ENCODE assay signal across 9 mouse cellular contexts in the genomic region with DNA sequence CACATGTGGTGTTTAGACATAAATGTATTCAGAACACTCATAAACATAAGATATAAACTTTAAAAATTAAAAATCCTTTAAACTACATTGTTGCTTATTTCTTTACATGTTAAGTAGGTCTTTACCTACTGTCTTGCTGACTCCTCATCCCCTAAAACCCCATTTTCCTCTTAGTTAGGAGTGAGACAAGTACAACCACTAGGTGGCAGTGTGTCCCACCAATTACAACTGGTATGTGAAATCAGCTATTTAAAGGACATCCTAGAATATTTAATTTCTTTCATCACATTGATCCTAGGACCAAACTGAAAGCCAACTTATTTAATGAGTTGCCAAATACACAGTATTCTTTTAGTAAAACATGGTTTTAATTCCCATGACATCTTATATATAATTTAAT. TPM values are rescaled to one million over a fixed set of nuclear protein-coding genes. Genes with fewer than 3 reads are reported as not detected.
DNase-seq lines count a peak whose midpoint lies in the region; ATAC-seq and TF ChIP-seq lines count a peak whose summit lies in the region.
"Had no signal": no experiment of that assay in that cellular context is flagged by ENCODE, and none has a peak within 500 bp of the region (broad histone marks: within the 10 kb centered on the region; RNA-seq: fewer than 3 reads in every experiment).

No protein-coding gene starts in this region.

- no peak overlapping the region for H3K9ac ChIP-seq in midbrain, embryonic 13.5 days (replicated peaks)
- no peak overlapping the region for H3K9ac ChIP-seq in midbrain, embryonic 14.5 days (replicated peaks; ENCODE audit: low read length)
- H3K9ac ChIP-seq: neural tube, embryonic 12.5 days had no signal

- no peak overlapping the region for H3K4me2 ChIP-seq in midbrain, embryonic 13.5 days (replicated peaks)
- no peak overlapping the region for H3K4me2 ChIP-seq in midbrain, embryonic 14.5 days (ENCODE audit: low read length)
- H3K4me2 ChIP-seq: neural tube, embryonic 12.5 days had no signal

- peak; percentile 36; the same call in 1 of the 2 replicates for TF ChIP-seq CTCF in cortical plate, adult 2 months (IDR thresholded peaks at IDR 0.05; ENCODE audit: extremely low read depth, insufficient read depth, low read length)

- no peak for ATAC-seq in midbrain, embryonic 13.5 days
- peak; percentile 87 for ATAC-seq in activated CD4-positive, CD25-positive, alpha-beta regulatory T cell, adult 4 months
- no peak for ATAC-seq in midbrain, embryonic 14.5 days (ENCODE audit: low FRiP score, low TSS enrichment)

- peaks cover 15% of the 10 kb centered on the region for H3K36me3 ChIP-seq in midbrain, embryonic 10.5 days
- peaks cover 18% of the 10 kb centered on the region for H3K36me3 ChIP-seq in midbrain, embryonic 13.5 days
- peaks cover 28% of the 10 kb centered on the region for H3K36me3 ChIP-seq in midbrain, embryonic 14.5 days (ENCODE audit: control insufficient read depth, insufficient read depth, low read length)

- no peak overlapping the region for H3K27ac ChIP-seq in midbrain, embryonic 10.5 days (replicated peaks)
- no peak overlapping the region for H3K27ac ChIP-seq in midbrain, embryonic 13.5 days
- H3K27ac ChIP-seq in cortical plate, adult 2 months (ENCODE audit: insufficient read depth, low read length): no peak overlapping the region
- no peak overlapping the region for H3K27ac ChIP-seq in midbrain, embryonic 14.5 days (replicated peaks; ENCODE audit: low read depth, low read length)
- H3K27ac ChIP-seq: neural tube, embryonic 12.5 days had no signal

- H3K4me3 ChIP-seq in midbrain, embryonic 10.5 days: no peak overlapping the region
- no peak overlapping the region for H3K4me3 ChIP-seq in midbrain, embryonic 13.5 days (replicated peaks)
- H3K4me3 ChIP-seq in cortical plate, adult 2 months (ENCODE audit: insufficient read depth, low read length): no peak overlapping the region
- H3K4me3 ChIP-seq in midbrain, embryonic 14.5 days (replicated peaks; ENCODE audit: low read depth, low read length): no peak overlapping the region
- H3K4me3 ChIP-seq: neural tube, embryonic 12.5 days had no signal

- no peaks in the 10 kb centered on the region for H3K9me3 ChIP-seq in midbrain, embryonic 10.5 days (replicated peaks)
- no peaks in the 10 kb centered on the region for H3K9me3 ChIP-seq in midbrain, embryonic 13.5 days
- H3K9me3 ChIP-seq in midbrain, embryonic 14.5 days (ENCODE audit: control insufficient read depth, low read length): no peaks in the 10 kb centered on the region
- H3K9me3 ChIP-seq: neural tube, embryonic 12.5 days had no signal

- TF ChIP-seq POLR2A in cortical plate, adult 2 months (IDR thresholded peaks at IDR 0.05; ENCODE audit: extremely low read depth, insufficient read depth, low read length): no peak

- no peaks in the 10 kb centered on the region for H3K4me1 ChIP-seq in midbrain, embryonic 10.5 days
- no peaks in the 10 kb centered on the region for H3K4me1 ChIP-seq in midbrain, embryonic 13.5 days (replicated peaks)
- no peaks in the 10 kb centered on the region for H3K4me1 ChIP-seq in cortical plate, adult 2 months (ENCODE audit: control insufficient read depth, insufficient read depth, low read length)
- no peaks in the 10 kb centered on the region for H3K4me1 ChIP-seq in midbrain, embryonic 14.5 days (ENCODE audit: control insufficient read depth, insufficient read depth, low read length)
- H3K4me1 ChIP-seq: neural tube, embryonic 12.5 days had no signal

- intact Hi-C loops in heart, postnatal 36 days (cut with DNase I): no loop called here

- no peaks in the 10 kb centered on the region for H3K27me3 ChIP-seq in midbrain, embryonic 10.5 days (ENCODE audit: low read depth, poor library complexity, severe bottlenecking)
- no peaks in the 10 kb centered on the region for H3K27me3 ChIP-seq in midbrain, embryonic 13.5 days
- H3K27me3 ChIP-seq in midbrain, embryonic 14.5 days (ENCODE audit: control insufficient read depth, insufficient read depth, low read length): no peaks in the 10 kb centered on the region
- H3K27me3 ChIP-seq: neural tube, embryonic 12.5 days had no signal

- DNase-seq in midbrain, embryonic 10.5 days (ENCODE audit: low spot score): peak; percentile 44
- DNase-seq in heart, postnatal 36 days: peak; percentile 61 to 68
- peak; percentile 75 to 80 for DNase-seq in layer of hippocampus, postnatal 10 days (ENCODE audit: low spot score in 2 of 2)
- DNase-seq in midbrain, embryonic 14.5 days: peak; percentile 89
- DNase-seq in thymus, postnatal 10 days (ENCODE audit: low spot score in 2 of 2): peak; percentile 16 to 62

RNA-seq across cellular contexts. Expression of a gene that starts 36.4 kb away (rescaled TPM):
- polyA plus RNA-seq in midbrain, embryonic 10.5 days (2016; fragmentation: Nextera tagmentation; extraction: Ambion mirVana): 31.8 and 51.7 TPM in 2 replicates
- polyA plus RNA-seq in midbrain, embryonic 13.5 days (2015; fragmentation: Nextera tagmentation; extraction: Ambion mirVana): 134 and 146 TPM in 2 replicates
- polyA plus RNA-seq in activated CD4-positive, CD25-positive, alpha-beta regulatory T cell, adult 4 months (2017; shearing (Covaris generic)): under 1 TPM in 1 of 2 experiments, not detected in 1; 0.42 TPM
- 178 and 188 TPM in 2 replicates for polyA plus RNA-seq in cortical plate, adult 2 months (2012; rRNA removed)
- under 1 TPM; 0.30 to 0.94 TPM for total RNA-seq in heart, postnatal 36 days (2021)
- total RNA-seq in layer of hippocampus, postnatal 10 days (2021): 100 to 1,000 TPM; 447 to 457 TPM
- polyA plus RNA-seq in midbrain, embryonic 14.5 days (2014; fragmentation: Nextera tagmentation; extraction: Ambion mirVana): 137 and 198 TPM in 2 replicates

Comparison
In these comparisons a context has a peak if more than half of its experiments do, and no peak if none do; other contexts are left out.
1. DNase-seq: peak in every context shown above with its lines; median percentile 89 in midbrain, embryonic 14.5 days; 78 in layer of hippocampus, postnatal 10 days; 64 in heart, postnatal 36 days; 44 in midbrain, embryonic 10.5 days; 39 in thymus, postnatal 10 days.
2. RNA of a gene that starts 36.4 kb away (polyA plus RNA-seq): 137 to 198 TPM in midbrain, embryonic 14.5 days, 178 to 188 TPM in cortical plate, adult 2 months, 134 to 146 TPM in midbrain, embryonic 13.5 days and 31.8 to 51.7 TPM in midbrain, embryonic 10.5 days; 0.42 TPM in activated CD4-positive, CD25-positive, alpha-beta regulatory T cell, adult 4 months; every median in the first group is over 10 times any median in the second.